In genomic region chr3:83841095-83841850, GRCm38 (mm10) we compare ENCODE assay signal across 8 mouse cellular contexts. TPM values are rescaled to one million over a fixed set of nuclear protein-coding genes. Genes with fewer than 3 reads are reported as not detected.
DNase-seq lines count a peak whose midpoint lies in the region; ATAC-seq and TF ChIP-seq lines count a peak whose summit lies in the region.

Gene Tlr2, minus strand, starts transcription at chr3:83841767.

- H3K4me2 ChIP-seq in heart, postnatal 0 days (ENCODE audit: low read depth, low read length): peak within 1 kb of the TSS; percentile 85

- peak within 1 kb of the TSS; percentile 84 for H3K27ac ChIP-seq in forebrain, embryonic 10.5 days
- H3K27ac ChIP-seq in heart, postnatal 0 days (ENCODE audit: low read depth): no peak within 1 kb of the TSS
- no peak within 1 kb of the TSS for H3K27ac ChIP-seq in thymus, adult 2 months (ENCODE audit: control insufficient read depth, insufficient read depth, low read length)

- H3K36me3 ChIP-seq in forebrain, embryonic 10.5 days (replicated peaks): no peaks in the 10 kb centered on the region
- no peaks in the 10 kb centered on the region for H3K36me3 ChIP-seq in heart, postnatal 0 days (replicated peaks; ENCODE audit: control insufficient read depth, insufficient read depth, low read length)
- H3K36me3 ChIP-seq in thymus, adult 2 months (ENCODE audit: control insufficient read depth, insufficient read depth, low read length): no peaks in the 10 kb centered on the region

- peak within 1 kb of the TSS; percentile 76 for H3K4me3 ChIP-seq in forebrain, embryonic 10.5 days
- peak within 1 kb of the TSS; percentile 80 for H3K4me3 ChIP-seq in heart, postnatal 0 days (ENCODE audit: low read depth, low read length)
- H3K4me3 ChIP-seq in thymus, adult 2 months (ENCODE audit: control insufficient read depth, insufficient read depth, low read length): peak within 1 kb of the TSS; percentile 98

- H3K4me1 ChIP-seq in forebrain, embryonic 10.5 days: peaks cover 14% of the 10 kb centered on the region
- no peaks in the 10 kb centered on the region for H3K4me1 ChIP-seq in heart, postnatal 0 days (ENCODE audit: control insufficient read depth, insufficient read depth)
- peaks cover 7% of the 10 kb centered on the region for H3K4me1 ChIP-seq in thymus, adult 2 months (replicated peaks; ENCODE audit: control insufficient read depth, insufficient read depth, low read length)

- TF ChIP-seq POLR2A in thymus, adult 2 months (IDR thresholded peaks at IDR 0.05; ENCODE audit: control insufficient read depth, extremely low read depth, insufficient read depth, low read length, poor library complexity): no peak

- peak; percentile 92 for ATAC-seq in heart, postnatal 0 days (ENCODE audit: insufficient read depth, low read depth)

- H3K9ac ChIP-seq in heart, postnatal 0 days (replicated peaks; ENCODE audit: low read depth, low read length): peak within 1 kb of the TSS; percentile 71

- no peak for TF ChIP-seq EP300 in heart, postnatal 0 days (IDR thresholded peaks at IDR 0.05; ENCODE audit: low read depth)

- no peaks in the 10 kb centered on the region for H3K9me3 ChIP-seq in forebrain, embryonic 10.5 days
- H3K9me3 ChIP-seq in heart, postnatal 0 days (replicated peaks; ENCODE audit: control insufficient read depth, low read length): no peaks in the 10 kb centered on the region

- WGBS in forebrain, embryonic 10.5 days: under 1% methylated on average over 35 of the region's 35 CpGs
- WGBS in heart, postnatal 0 days: under 1% methylated on average over 35 of the region's 35 CpGs
- 3% methylated on average over 35 of the region's 35 CpGs for WGBS in thymus, adult 2 months

- H3K27me3 ChIP-seq in forebrain, embryonic 10.5 days (ENCODE audit: poor library complexity, severe bottlenecking): peaks cover 42% of the 10 kb centered on the region
- H3K27me3 ChIP-seq in heart, postnatal 0 days (ENCODE audit: control insufficient read depth, insufficient read depth, low read length): 0 out of 2 replicates have a peak, but pooled peaks cover 3% of the 10 kb centered on the region
- no peaks in the 10 kb centered on the region for H3K27me3 ChIP-seq in thymus, adult 2 months (ENCODE audit: control insufficient read depth, insufficient read depth, low read length)

- peak; percentile 76 for DNase-seq in A20 (ENCODE audit: low read depth, low spot score)
- peak; percentile 87 to 96 for DNase-seq in adrenal gland, adult (ENCODE audit: inconsistent age in 2 of 2, low spot score in 1 of 2)
- peak; percentile 64 for DNase-seq in forebrain, embryonic 10.5 days (ENCODE audit: extremely low spot score, low spot score)
- peak; percentile 32 for DNase-seq in heart, postnatal 0 days (ENCODE audit: low spot score)
- DNase-seq in kidney, postnatal 14 days: peak; percentile 83
- peak; percentile 77 for DNase-seq in lung, postnatal 14 days
- peak; percentile 64 for DNase-seq in ovary, adult 18-20 months (ENCODE audit: low spot score)
- peak; percentile 77 for DNase-seq in thymus, adult 2 months

- peak; percentile 53 for TF ChIP-seq CTCF in heart, postnatal 0 days (IDR thresholded peaks at IDR 0.05; ENCODE audit: low read depth)
- TF ChIP-seq CTCF in thymus, adult 2 months (IDR thresholded peaks at IDR 0.05; ENCODE audit: borderline replicate concordance, control insufficient read depth, extremely low read depth, insufficient read depth, low read length, poor library complexity): 0 out of 2 replicates have a peak, but pooled peaks have one; percentile 27

RNA-seq across cellular contexts. Expression of gene Tlr2, which starts in this region (rescaled TPM):
- 1.0 and 1.2 TPM in 2 replicates for polyA plus RNA-seq in forebrain, embryonic 10.5 days (2016; fragmentation: Nextera tagmentation; extraction: Ambion mirVana)
- 0.58 and 3.1 TPM in 2 replicates for total RNA-seq in heart, postnatal 0 days (2014; rRNA removed; ENCODE audit: low replicate concordance)
- polyA plus RNA-seq in heart, postnatal 0 days (2015; fragmentation: Nextera tagmentation; extraction: Ambion mirVana): 1.4 TPM in 2 replicates
- 4.0 and 4.1 TPM in 2 replicates for polyA plus RNA-seq in thymus, adult 2 months (2012; rRNA removed)

Comparison
In these comparisons a context has a peak if more than half of its experiments do, and no peak if none do; other contexts are left out.
1. DNase-seq: peak in every context shown above with its lines; median percentile 92 in adrenal gland, adult; 83 in kidney, postnatal 14 days; 77 in lung, postnatal 14 days; 77 in thymus, adult 2 months; 76 in A20; 64 in forebrain, embryonic 10.5 days; 64 in ovary, adult 18-20 months; 32 in heart, postnatal 0 days.